ENCODE assay signal across 8 mouse cellular contexts in genomic region chr11:5181850-5182404, GRCm38 (mm10). TPM values are rescaled to one million over a fixed set of nuclear protein-coding genes. Genes with fewer than 3 reads are reported as not detected.
DNase-seq lines count a peak whose midpoint lies in the region; ATAC-seq lines count a peak whose summit lies in the region.

No protein-coding gene starts in this region.

- no peak overlapping the region for H3K4me3 ChIP-seq in hindbrain, embryonic 11.5 days (ENCODE audit: low read depth, low read length)
- H3K4me3 ChIP-seq in hindbrain, embryonic 13.5 days = no peak overlapping the region
- no peak overlapping the region for H3K4me3 ChIP-seq in intestine, embryonic 16.5 days (ENCODE audit: low read length)

- no peaks in the 10 kb centered on the region for H3K9me3 ChIP-seq in hindbrain, embryonic 11.5 days (ENCODE audit: control insufficient read depth, low read length)
- no peaks in the 10 kb centered on the region for H3K9me3 ChIP-seq in hindbrain, embryonic 13.5 days
- H3K9me3 ChIP-seq in intestine, embryonic 16.5 days (ENCODE audit: control insufficient read depth, low read length) = no peaks in the 10 kb centered on the region

- no peak overlapping the region for H3K9ac ChIP-seq in hindbrain, embryonic 11.5 days (ENCODE audit: low read depth, low read length)
- H3K9ac ChIP-seq in hindbrain, embryonic 13.5 days = no peak overlapping the region
- no peak overlapping the region for H3K9ac ChIP-seq in intestine, embryonic 16.5 days (ENCODE audit: low read depth, low read length)

- H3K27ac ChIP-seq in hindbrain, embryonic 11.5 days (ENCODE audit: low read depth, low read length) = no peak overlapping the region
- H3K27ac ChIP-seq in hindbrain, embryonic 13.5 days = no peak overlapping the region
- no peak overlapping the region; the same call in 1 of the 2 replicates for H3K27ac ChIP-seq in intestine, embryonic 16.5 days (ENCODE audit: low read length)

- no peaks in the 10 kb centered on the region for H3K27me3 ChIP-seq in hindbrain, embryonic 11.5 days (ENCODE audit: control insufficient read depth, insufficient read depth, low read length)
- no peaks in the 10 kb centered on the region for H3K27me3 ChIP-seq in hindbrain, embryonic 13.5 days
- no peaks in the 10 kb centered on the region for H3K27me3 ChIP-seq in intestine, embryonic 16.5 days (replicated peaks; ENCODE audit: control insufficient read depth, insufficient read depth, low read length)
- H3K27me3 ChIP-seq in splenic B cell, adult 2 months (ENCODE audit: control insufficient read depth, insufficient read depth, low read length, poor library complexity, severe bottlenecking) = no peaks in the 10 kb centered on the region

- no peaks in the 10 kb centered on the region for H3K36me3 ChIP-seq in hindbrain, embryonic 11.5 days (ENCODE audit: control insufficient read depth, insufficient read depth, low read length)
- H3K36me3 ChIP-seq in hindbrain, embryonic 13.5 days = no peaks in the 10 kb centered on the region
- no peaks in the 10 kb centered on the region for H3K36me3 ChIP-seq in intestine, embryonic 16.5 days (ENCODE audit: control insufficient read depth, insufficient read depth, low read length)
- no peaks in the 10 kb centered on the region for H3K36me3 ChIP-seq in splenic B cell, adult 2 months (ENCODE audit: control insufficient read depth, insufficient read depth, low read length, poor library complexity, severe bottlenecking)

- H3K4me1 ChIP-seq in hindbrain, embryonic 11.5 days (replicated peaks; ENCODE audit: control insufficient read depth, insufficient read depth, low read length) = 0 out of 2 replicates have a peak, but pooled peaks cover 2% of the 10 kb centered on the region
- H3K4me1 ChIP-seq in hindbrain, embryonic 13.5 days (replicated peaks) = peaks cover 27% of the 10 kb centered on the region
- H3K4me1 ChIP-seq in intestine, embryonic 16.5 days (ENCODE audit: control insufficient read depth, insufficient read depth, low read length) = peaks cover 8% of the 10 kb centered on the region; the same call in 1 of the 2 replicates

- 22% methylated on average over 13 of the region's 13 CpGs for WGBS in hindbrain, embryonic 11.5 days
- WGBS in hindbrain, embryonic 13.5 days = 21% methylated on average over 13 of the region's 13 CpGs
- 18% methylated on average over 13 of the region's 13 CpGs for WGBS in intestine, embryonic 16.5 days

- intact Hi-C loops in left cerebral cortex, postnatal 36 days (cut with DNase I) = loop anchor here (5.0 kb wide), 2 partner anchors 80 to 295 kb away; partner anchors contain the start of gene Kremen1

- peak; percentile 91 for DNase-seq in hindbrain, embryonic 11.5 days (ENCODE audit: low spot score)
- DNase-seq in cerebellum, adult 18-20 months = peak; percentile 81 to 87
- peak; percentile 86 for DNase-seq in gastrocnemius, adult 18-20 months (ENCODE audit: low spot score)
- peak; percentile 73 for DNase-seq in left cerebral cortex, postnatal 36 days (ENCODE audit: low spot score in 2 of 2)
- peak; percentile 92 for DNase-seq in splenic B cell, adult 2 months (ENCODE audit: low read depth, low spot score)

- H3K4me2 ChIP-seq in hindbrain, embryonic 11.5 days (replicated peaks; ENCODE audit: low read depth, low read length) = no peak overlapping the region
- H3K4me2 ChIP-seq in hindbrain, embryonic 13.5 days = no peak overlapping the region
- no peak overlapping the region for H3K4me2 ChIP-seq in intestine, embryonic 16.5 days (ENCODE audit: low read depth, low read length)

- no peak for ATAC-seq in hindbrain, embryonic 11.5 days (ENCODE audit: low FRiP score)
- ATAC-seq in hindbrain, embryonic 13.5 days (ENCODE audit: low FRiP score) = no peak
- ATAC-seq in intestine, embryonic 16.5 days = peak; percentile 54
- ATAC-seq in monocyte, adult 5-6 weeks (replicated peaks; ENCODE audit: insufficient number of reproducible peaks, low FRiP score, low TSS enrichment, poor library complexity, severe bottlenecking) = peak; percentile 57; the same call in 1 of the 2 replicates

RNA-seq across cellular contexts. Expression of gene Emid1, which starts 29.9 kb away (rescaled TPM):
- 19.2 and 22.7 TPM in 2 replicates for polyA plus RNA-seq in hindbrain, embryonic 11.5 days (2014; fragmentation: Nextera tagmentation; extraction: Ambion mirVana)
- polyA plus RNA-seq in hindbrain, embryonic 13.5 days (2015; fragmentation: Nextera tagmentation; extraction: Ambion mirVana) = 13.8 and 15.9 TPM in 2 replicates
- 1 to 10 TPM; 7.7 to 8.9 TPM for total RNA-seq in gastrocnemius, adult 18-20 months (2021)
- polyA plus RNA-seq in intestine, embryonic 16.5 days (2015; fragmentation: Nextera tagmentation; extraction: Ambion mirVana) = 112 and 120 TPM in 2 replicates
- total RNA-seq in left cerebral cortex, postnatal 36 days (2021) = 10 to 100 TPM in 1 of 2 experiments, 1 to 10 TPM in 1; 9.8 to 10.9 TPM
- total RNA-seq in monocyte, adult 5-6 weeks (2017) = 7.4 to 24.4 TPM (median 10.2 TPM) in 3 replicates

Comparison
In these comparisons a context has a peak if more than half of its experiments do, and no peak if none do; other contexts are left out.
1. ATAC-seq: peak in intestine, embryonic 16.5 days (single experiment) and monocyte, adult 5-6 weeks (single experiment); none in hindbrain, embryonic 11.5 days (single experiment) and hindbrain, embryonic 13.5 days (single experiment).
2. Peak in every context shown above with its lines, with median percentiles within 50 percentile points of each other: DNase-seq.